Mouse (Mus musculus) thymus, adult 2 months (tissue): ENCODE results near the gene Tulp1.

Source experiments
- CTCF ChIP-seq: fragments of 200-500 bp; IDR thresholded peaks from 2 replicates; pipeline ENCODE4 v1.5.1; 2012; ENCODE audit warnings: mild to moderate bottlenecking, control low read depth, low read length, moderate library complexity, borderline replicate concordance; ENCODE audit not compliant: control insufficient read depth, poor library complexity, insufficient read depth; ENCODE audit errors: extremely low read depth
- POLR2A ChIP-seq: fragments of 200-500 bp; IDR thresholded peaks from 2 replicates; pipeline ENCODE4 v1.6.1; 2012; ENCODE audit warnings: mild to moderate bottlenecking, low read length, control low read depth, moderate library complexity; ENCODE audit not compliant: control insufficient read depth, poor library complexity, insufficient read depth; ENCODE audit errors: extremely low read depth

DNA sequence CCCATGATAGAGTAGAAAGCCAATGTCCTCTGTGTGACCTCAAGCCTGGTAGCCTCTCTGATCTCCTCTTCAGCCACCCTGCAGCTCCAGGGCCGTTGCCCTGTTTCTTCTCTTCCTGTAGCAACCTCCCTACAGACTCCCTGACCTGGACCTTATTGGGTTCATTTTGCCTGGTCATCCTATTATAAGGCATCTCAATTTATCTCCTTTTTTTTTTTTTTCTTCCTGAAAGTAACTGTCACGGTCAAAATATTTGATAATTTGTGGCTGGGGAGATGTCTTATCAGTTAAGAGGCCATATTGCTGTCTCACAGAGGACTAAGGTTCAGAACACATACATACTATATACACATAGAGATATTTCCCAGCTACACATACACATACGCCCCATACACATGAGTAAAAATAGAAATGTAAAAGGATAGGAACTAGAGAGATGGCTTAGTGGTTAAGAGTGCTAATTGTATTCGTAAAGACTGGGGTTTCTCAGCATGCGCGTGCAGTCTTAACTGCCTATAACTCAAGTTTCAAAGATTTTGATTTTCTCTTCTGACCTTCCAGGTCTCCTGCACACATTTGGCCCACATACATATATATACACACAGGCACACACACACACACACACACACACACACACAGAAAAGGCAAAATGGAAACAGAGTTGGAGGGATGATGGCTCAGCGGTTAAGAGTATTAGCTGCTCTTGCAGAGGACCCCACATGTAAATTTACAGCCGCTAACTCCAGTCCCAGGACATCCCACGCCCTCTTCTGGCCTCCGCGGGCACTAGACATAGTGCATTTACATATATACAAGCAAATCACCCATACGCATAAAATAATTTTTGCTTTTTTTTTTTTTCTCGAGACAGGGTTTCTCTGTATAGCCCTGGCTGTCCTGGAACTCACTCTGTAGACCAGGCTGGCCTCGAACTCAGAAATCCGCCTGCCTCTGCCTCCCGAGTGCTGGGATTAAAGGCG lies 52.5 kb downstream of the Tulp1 start:
- TF ChIP-seq CTCF (no peak), POLR2A (no peak)
